In the genomic region with DNA sequence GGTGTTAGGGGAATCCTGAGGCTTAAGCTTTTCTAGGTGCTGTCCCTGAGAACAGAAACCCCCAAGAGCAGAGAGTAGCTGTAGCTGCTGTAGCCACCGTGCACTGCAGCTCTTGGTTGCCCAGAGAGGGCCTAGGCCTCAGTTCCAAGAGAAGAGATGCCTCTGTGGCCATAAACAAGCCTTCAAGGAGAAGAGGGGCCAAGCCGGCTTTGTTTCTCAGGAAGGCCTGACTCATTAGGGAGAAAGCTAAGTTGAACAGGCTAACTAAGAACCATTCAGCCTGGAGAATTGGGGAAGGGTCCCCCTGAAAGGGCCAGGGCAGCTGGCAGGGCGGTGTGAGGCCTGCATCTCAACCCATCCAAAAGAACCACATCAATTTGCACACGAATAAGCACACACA, we compare ENCODE assay signal across 9 mouse cellular contexts.
DNase-seq lines count a peak whose midpoint lies in the region; ATAC-seq and TF ChIP-seq lines count a peak whose summit lies in the region.
"Had no signal": no experiment of that assay in that cellular context is flagged by ENCODE, and none has a peak within 500 bp of the region (broad histone marks: within the 10 kb centered on the region; RNA-seq: fewer than 3 reads in every experiment).

No protein-coding gene starts in this region.

- peaks cover 89% of the 10 kb centered on the region for H3K4me1 ChIP-seq in heart, embryonic 13.5 days
- no peaks in the 10 kb centered on the region for H3K4me1 ChIP-seq in stomach, postnatal 0 days (replicated peaks; ENCODE audit: control insufficient read depth, insufficient read depth)

- no peak overlapping the region; the same call in 1 of the 2 replicates for H3K27ac ChIP-seq in heart, embryonic 13.5 days (replicated peaks)
- H3K27ac ChIP-seq in stomach, postnatal 0 days (replicated peaks): peak overlapping the region; percentile 14; the same call in 1 of the 2 replicates

- H3K36me3 ChIP-seq in heart, embryonic 13.5 days: 0 out of 2 replicates have a peak, but pooled peaks cover 3% of the 10 kb centered on the region
- no peaks in the 10 kb centered on the region for H3K36me3 ChIP-seq in stomach, postnatal 0 days (ENCODE audit: control insufficient read depth, insufficient read depth, low read length)

- DNase-seq in heart, adult 9 months (ENCODE audit: low spot score in 2 of 2): no peak
- DNase-seq in thymus, postnatal 25 days: peak; percentile 30
- no peak for DNase-seq in thymus, adult 18-20 months
- DNase-seq in stomach, postnatal 0 days (ENCODE audit: low spot score): no peak
- no peak for DNase-seq in ovary, postnatal 36 days (ENCODE audit: low spot score)
- DNase-seq in gastrocnemius, adult 8-10 months (ENCODE audit: low spot score in 2 of 2): no peak
- DNase-seq: cerebellum, postnatal 36 days had no signal

- no peaks in the 10 kb centered on the region for H3K9me3 ChIP-seq in heart, embryonic 13.5 days
- no peaks in the 10 kb centered on the region for H3K9me3 ChIP-seq in stomach, postnatal 0 days (ENCODE audit: control insufficient read depth, low read length)

- ATAC-seq in heart, embryonic 13.5 days (ENCODE audit: extremely low read depth, insufficient number of reproducible peaks, low FRiP score, low TSS enrichment): no peak
- ATAC-seq in inflammation-experienced regulatory T-cells, adult 6 months: peak; percentile 30
- no peak for ATAC-seq in stomach, postnatal 0 days (ENCODE audit: low FRiP score, low TSS enrichment)

- TF ChIP-seq CTCF in stomach, postnatal 0 days (IDR thresholded peaks at IDR 0.05; ENCODE audit: low read depth): no peak

- H3K9ac ChIP-seq in heart, embryonic 13.5 days: peak overlapping the region; percentile 63; the same call in 1 of the 2 replicates
- H3K9ac ChIP-seq in stomach, postnatal 0 days (ENCODE audit: low read length): no peak overlapping the region

- H3K4me3 ChIP-seq in heart, embryonic 13.5 days: no peak overlapping the region
- no peak overlapping the region for H3K4me3 ChIP-seq in stomach, postnatal 0 days (ENCODE audit: low read depth, low read length)

- no peaks in the 10 kb centered on the region for H3K27me3 ChIP-seq in heart, embryonic 13.5 days (replicated peaks)
- no peaks in the 10 kb centered on the region for H3K27me3 ChIP-seq in stomach, postnatal 0 days (ENCODE audit: control insufficient read depth, insufficient read depth, low read length)

- no peak overlapping the region for H3K4me2 ChIP-seq in heart, embryonic 13.5 days
- no peak overlapping the region for H3K4me2 ChIP-seq in stomach, postnatal 0 days (replicated peaks; ENCODE audit: low read depth)

- WGBS in heart, embryonic 13.5 days: 78% methylated on average over 4 of the region's 4 CpGs
- 62% methylated on average over 4 of the region's 4 CpGs for WGBS in stomach, postnatal 0 days

- no peak for TF ChIP-seq EP300 in stomach, postnatal 0 days (optimal IDR thresholded peaks at IDR 0.05)
